Mouse (Mus musculus) C2C12 (cell line): ENCODE results near the gene Nckap1l.

Experiments
- CTCF ChIP-seq: IDR thresholded peaks from one replicate; pipeline ENCODE4 v1.5.1; 2011; ENCODE audit not compliant: control insufficient read depth, insufficient read depth, insufficient read length
- FOSL1 ChIP-seq: IDR thresholded peaks from one replicate; pipeline ENCODE4 v1.8.0; 2011; ENCODE audit warnings: mild to moderate bottlenecking, low read length; ENCODE audit not compliant: poor library complexity, insufficient read depth, severe bottlenecking
- MAX ChIP-seq: IDR thresholded peaks from one replicate; pipeline ENCODE4 v1.6.1; 2011; ENCODE audit warnings: mild to moderate bottlenecking, control low read depth

DNA sequence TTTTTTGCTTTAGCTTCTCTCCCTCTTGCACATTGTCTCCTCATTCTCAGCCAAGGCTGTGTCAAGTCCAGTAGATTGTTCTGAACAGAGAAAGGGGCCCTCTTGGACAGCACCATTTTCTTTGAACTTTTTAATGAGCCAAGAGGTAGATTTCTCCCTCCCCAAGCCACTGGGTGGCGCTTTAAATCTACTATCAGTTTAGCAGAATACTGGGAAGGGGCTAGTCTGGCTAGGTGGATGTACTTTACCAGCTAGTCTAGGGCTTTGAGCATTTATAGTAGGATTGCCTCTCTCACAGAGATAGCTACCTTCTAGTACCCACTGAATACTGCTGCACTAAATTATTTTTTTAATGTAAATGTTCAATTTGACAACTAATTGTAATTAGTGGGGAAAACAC is 28.9 kb downstream of the Nckap1l start:
- TF ChIP-seq CTCF: no peak
- no peak for TF ChIP-seq MAX
- no peak for TF ChIP-seq FOSL1
